Mouse (Mus musculus): ENCODE data around the gene Cebpe. TPM values are rescaled to one million over a fixed set of nuclear protein-coding genes. Genes with fewer than 3 reads are reported as not detected.
A peak's percentile ranks its signal among the peaks of the same experiment; 100 is the strongest.

Cebpe gene
- total and polyA plus RNA-seq, 2 experiments from 2014 or later, result not detected

DNA sequence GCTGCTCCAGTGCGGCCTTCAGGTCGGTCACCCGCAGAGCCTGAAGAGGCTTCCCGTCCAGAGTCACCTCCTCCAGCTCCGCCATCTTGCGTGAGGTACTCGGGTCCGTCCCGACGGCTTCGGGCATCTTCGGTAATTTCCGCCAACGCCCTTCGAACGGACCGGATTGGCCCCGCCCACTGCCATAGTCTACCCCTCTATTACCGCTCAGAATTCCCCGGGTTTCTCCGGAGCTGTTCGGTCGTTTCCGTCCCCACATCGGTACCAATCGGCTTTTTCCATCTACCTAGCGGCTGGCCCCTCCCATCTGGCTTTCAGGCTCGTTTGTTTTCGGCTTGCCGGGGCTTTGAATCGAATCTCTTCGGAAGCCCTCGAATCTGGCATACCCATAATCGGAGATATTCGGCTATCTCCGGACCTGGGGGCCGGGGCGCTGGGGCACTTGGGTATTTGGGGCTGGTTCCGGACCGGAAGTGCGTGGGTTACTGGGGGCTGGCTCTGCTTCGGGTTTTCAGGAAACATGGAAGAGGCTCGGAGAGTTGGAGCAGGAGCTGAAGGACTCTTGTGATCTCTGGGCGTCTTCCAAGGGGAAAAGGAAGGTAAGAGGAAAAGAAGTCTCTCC lies 25.3 kb downstream of the Cebpe start, which contains the start of gene Acin1:
Acin1 (minus strand) TSS at position 410 of the 622 bp plus-strand sequence.
- under 1% methylated on average over 44 of the region's 44 CpGs for WGBS

DNA sequence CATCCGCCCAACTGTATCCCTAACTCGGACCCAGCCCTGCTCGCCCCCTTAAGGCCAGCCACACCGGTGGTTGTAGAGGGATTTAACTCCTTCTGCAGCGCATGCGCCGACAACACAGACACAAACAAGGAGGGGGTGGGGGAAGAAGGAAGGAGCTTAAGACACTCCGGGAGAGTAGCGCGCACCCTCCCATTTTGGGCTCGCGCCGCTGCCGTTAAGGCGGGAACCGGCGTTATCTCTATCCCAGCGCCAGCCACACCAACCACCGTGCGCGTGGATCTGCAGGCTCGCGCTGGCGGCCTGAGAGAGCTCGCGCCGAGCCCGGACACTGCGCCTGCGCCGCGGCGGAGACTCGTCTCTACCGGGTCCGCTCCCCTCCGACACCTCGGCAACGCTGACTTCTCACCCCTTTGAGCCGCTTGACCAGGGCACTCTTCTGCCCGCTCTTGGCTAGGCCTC lies 25.9 kb downstream of the Cebpe start, which contains the start of gene 1700123O20Rik:
1700123O20Rik (plus strand) TSS at position 154 of the 459 bp plus-strand sequence.
- Histone ChIP-seq H3K4me1 (ENCODE audit: control insufficient read depth, insufficient read depth) (peaks cover 11% of the 10 kb centered on the region), H3K4me3 (ENCODE audit: low read depth, low read length) (peak within 1 kb of the TSS; percentile 87), H3K27ac (ENCODE audit: low read depth) (peak within 1 kb of the TSS; percentile 97), H3K9me3 (replicated peaks; ENCODE audit: control insufficient read depth, low read length) (no peaks in the 10 kb centered on the region), H3K4me2 (ENCODE audit: low read depth, low read length) (peak within 1 kb of the TSS; percentile 85), H3K9ac (replicated peaks; ENCODE audit: low read depth, low read length) (peak within 1 kb of the TSS; percentile 93), H3K36me3 (replicated peaks; ENCODE audit: control insufficient read depth, insufficient read depth, low read length) (peaks cover 38% of the 10 kb centered on the region), H3K27me3 (ENCODE audit: control insufficient read depth, insufficient read depth, low read length) (no peaks in the 10 kb centered on the region)
- under 1% methylated on average over 38 of the region's 41 CpGs for WGBS
- DNase-seq (ENCODE audit: low spot score), result peak; percentile 94
- peak; percentile 67 for ATAC-seq (ENCODE audit: insufficient read depth, low read depth)
- TF ChIP-seq CTCF (IDR thresholded peaks at IDR 0.05; ENCODE audit: low read depth), result peak; percentile 38
- 0 out of 2 replicates have a peak, but pooled peaks have one; percentile 42 for TF ChIP-seq EP300 (IDR thresholded peaks at IDR 0.05; ENCODE audit: low read depth)

More for the DNA sequence above, 25.3 kb downstream of the Cebpe start, which contains the start of gene Acin1:
- Histone ChIP-seq H3K27ac (ENCODE audit: low read depth) (peak within 1 kb of the TSS; percentile 97), H3K4me3 (ENCODE audit: low read depth, low read length) (peak within 1 kb of the TSS; percentile 87), H3K4me1 (ENCODE audit: control insufficient read depth, insufficient read depth) (peaks cover 11% of the 10 kb centered on the region), H3K27me3 (ENCODE audit: control insufficient read depth, insufficient read depth, low read length) (no peaks in the 10 kb centered on the region), H3K9me3 (replicated peaks; ENCODE audit: control insufficient read depth, low read length) (no peaks in the 10 kb centered on the region), H3K4me2 (ENCODE audit: low read depth, low read length) (peak within 1 kb of the TSS; percentile 85), H3K36me3 (replicated peaks; ENCODE audit: control insufficient read depth, insufficient read depth, low read length) (peaks cover 38% of the 10 kb centered on the region), H3K9ac (replicated peaks; ENCODE audit: low read depth, low read length) (peak within 1 kb of the TSS; percentile 93)
- DNase-seq (ENCODE audit: low spot score), result peak; percentile 99
- peak; percentile 95 for ATAC-seq (ENCODE audit: insufficient read depth, low read depth)
- TF ChIP-seq CTCF (IDR thresholded peaks at IDR 0.05; ENCODE audit: low read depth) (no peak), EP300 (IDR thresholded peaks at IDR 0.05; ENCODE audit: low read depth) (0 out of 2 replicates have a peak, but pooled peaks have one; percentile 6)

DNA sequence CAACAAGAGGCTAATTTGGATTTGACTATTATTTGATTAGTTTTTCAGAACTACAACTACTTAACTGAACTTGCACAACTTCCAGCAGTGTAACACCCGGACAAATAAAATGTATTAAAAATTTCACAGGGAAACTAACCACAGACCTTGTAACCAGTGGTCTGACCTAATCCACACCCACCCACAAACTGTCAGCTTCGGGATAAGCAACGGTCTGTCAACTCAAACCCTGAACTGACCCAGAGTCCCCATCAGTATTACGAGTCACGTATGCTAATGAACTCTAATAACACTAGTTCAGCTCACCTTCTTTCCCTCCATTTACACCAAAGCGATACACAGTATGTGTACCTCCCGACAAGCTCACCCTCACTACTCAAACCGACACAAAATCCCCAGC lies 26.5 kb downstream of the Cebpe start:
- H3K9me3 ChIP-seq (replicated peaks; ENCODE audit: control insufficient read depth, low read length), result no peaks in the 10 kb centered on the region
- peaks cover 32% of the 10 kb centered on the region for H3K36me3 ChIP-seq (replicated peaks; ENCODE audit: control insufficient read depth, insufficient read depth, low read length)
- peak overlapping the region; percentile 97 for H3K27ac ChIP-seq (ENCODE audit: low read depth)
- no peak for TF ChIP-seq EP300 (IDR thresholded peaks at IDR 0.05; ENCODE audit: low read depth)
- TF ChIP-seq CTCF (IDR thresholded peaks at IDR 0.05; ENCODE audit: low read depth), result no peak
- DNase-seq (ENCODE audit: low spot score), result no peak
- no peak for ATAC-seq (ENCODE audit: insufficient read depth, low read depth)
- peak overlapping the region; percentile 85 for H3K4me2 ChIP-seq (ENCODE audit: low read depth, low read length)
- no peaks in the 10 kb centered on the region for H3K27me3 ChIP-seq (ENCODE audit: control insufficient read depth, insufficient read depth, low read length)
- 7% methylated on average over 8 of the region's 8 CpGs for WGBS
- peak overlapping the region; percentile 93 for H3K9ac ChIP-seq (replicated peaks; ENCODE audit: low read depth, low read length)
- H3K4me3 ChIP-seq (ENCODE audit: low read depth, low read length), result peak overlapping the region; percentile 87
- H3K4me1 ChIP-seq (ENCODE audit: control insufficient read depth, insufficient read depth), result peaks cover 11% of the 10 kb centered on the region

DNA sequence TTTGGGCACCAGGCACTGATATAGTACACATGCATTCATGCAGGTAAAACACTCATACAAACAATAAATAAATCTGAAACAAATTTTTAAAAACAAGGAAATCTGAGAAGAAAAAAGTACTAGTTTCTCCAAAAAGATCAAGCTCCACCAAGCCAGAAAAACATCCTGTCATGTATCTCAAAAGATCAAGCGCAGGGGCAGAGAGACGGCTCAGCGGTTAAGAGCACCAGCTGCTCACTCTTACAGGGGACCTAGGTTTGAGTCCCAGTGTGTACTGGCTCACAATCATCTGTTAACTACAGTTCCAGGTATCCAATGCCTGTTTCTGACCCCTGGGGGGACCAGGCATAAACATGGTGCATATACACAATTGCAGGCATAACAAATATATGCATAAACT lies 29.6 kb downstream of the Cebpe start:
- H3K4me2 ChIP-seq (ENCODE audit: low read depth, low read length), result no peak overlapping the region
- H3K4me3 ChIP-seq (ENCODE audit: low read depth, low read length), result no peak overlapping the region
- H3K27me3 ChIP-seq (ENCODE audit: control insufficient read depth, insufficient read depth, low read length), result no peaks in the 10 kb centered on the region
- H3K4me1 ChIP-seq (ENCODE audit: control insufficient read depth, insufficient read depth), result peaks cover 7% of the 10 kb centered on the region
- DNase-seq (ENCODE audit: low spot score) (no peak), ATAC-seq (ENCODE audit: insufficient read depth, low read depth) (no peak)
- H3K9me3 ChIP-seq (replicated peaks; ENCODE audit: control insufficient read depth, low read length), result no peaks in the 10 kb centered on the region
- no peak overlapping the region for H3K9ac ChIP-seq (replicated peaks; ENCODE audit: low read depth, low read length)
- WGBS, result 80% methylated on average over 3 of the region's 3 CpGs
- peaks cover 40% of the 10 kb centered on the region for H3K36me3 ChIP-seq (replicated peaks; ENCODE audit: control insufficient read depth, insufficient read depth, low read length)
- no peak overlapping the region for H3K27ac ChIP-seq (ENCODE audit: low read depth)
- no peak for TF ChIP-seq CTCF (IDR thresholded peaks at IDR 0.05; ENCODE audit: low read depth)
- no peak for TF ChIP-seq EP300 (IDR thresholded peaks at IDR 0.05; ENCODE audit: low read depth)

DNA sequence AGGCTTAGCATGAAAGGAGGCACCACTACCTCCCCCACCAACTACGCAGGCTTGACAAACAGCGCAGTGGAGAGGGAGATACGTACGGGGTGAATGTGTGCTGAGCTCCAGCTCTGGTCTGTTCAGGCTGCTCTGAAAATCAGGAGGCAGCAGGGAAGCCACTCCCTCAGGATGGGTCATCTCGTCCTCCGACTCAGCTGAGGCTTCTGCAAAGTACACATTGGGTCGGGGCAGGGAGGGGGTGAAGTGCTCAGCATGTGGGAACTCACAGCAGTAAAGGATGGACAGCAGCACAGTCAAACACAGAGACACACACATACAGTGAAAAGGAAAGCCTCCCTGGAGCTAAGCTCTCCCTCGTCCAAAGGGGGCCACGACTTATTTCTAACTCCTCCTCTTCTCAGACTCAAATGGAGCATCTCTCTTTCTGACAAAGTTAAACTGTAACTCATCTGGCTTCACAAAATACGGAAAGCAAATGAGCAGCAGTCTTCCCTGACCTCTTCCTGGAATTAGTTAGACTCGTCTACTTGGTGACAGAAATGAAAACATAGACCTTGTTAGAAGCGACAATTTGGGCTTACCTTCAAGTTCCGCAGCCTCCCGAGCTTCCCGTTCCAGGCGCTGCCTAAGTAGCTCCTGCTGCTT lies 33.2 kb downstream of the Cebpe start:
- no peak for DNase-seq (ENCODE audit: low spot score)
- WGBS, result 88% methylated on average over 16 of the region's 16 CpGs
- no peak for TF ChIP-seq CTCF (IDR thresholded peaks at IDR 0.05; ENCODE audit: low read depth)
- no peak for TF ChIP-seq EP300 (IDR thresholded peaks at IDR 0.05; ENCODE audit: low read depth)
- Histone ChIP-seq H3K36me3 (replicated peaks; ENCODE audit: control insufficient read depth, insufficient read depth, low read length) (peaks cover 67% of the 10 kb centered on the region), H3K27ac (ENCODE audit: low read depth) (no peak overlapping the region), H3K4me3 (ENCODE audit: low read depth, low read length) (no peak overlapping the region), H3K4me2 (ENCODE audit: low read depth, low read length) (no peak overlapping the region), H3K4me1 (ENCODE audit: control insufficient read depth, insufficient read depth) (no peaks in the 10 kb centered on the region; the same call in 1 of the 2 replicates), H3K9ac (replicated peaks; ENCODE audit: low read depth, low read length) (no peak overlapping the region), H3K27me3 (ENCODE audit: control insufficient read depth, insufficient read depth, low read length) (no peaks in the 10 kb centered on the region), H3K9me3 (replicated peaks; ENCODE audit: control insufficient read depth, low read length) (no peaks in the 10 kb centered on the region)
- ATAC-seq (ENCODE audit: insufficient read depth, low read depth), result no peak

Measured in heart, postnatal 0 days (tissue).